Mouse (Mus musculus) intestine, embryonic 16.5 days (tissue): ENCODE data around the gene Tcf12. TPM values are rescaled to one million over a fixed set of nuclear protein-coding genes. Genes with fewer than 3 reads are reported as not detected.
A peak's percentile ranks its signal among the peaks of the same experiment; 100 is the strongest.

Experiments
- ATAC-seq: fragments of 200-750 bp; cut with Nextera tagmentation; 2 replicates; pipeline ENCODE4 v1.8.0; 2017; ENCODE audit warnings: moderate TSS enrichment, moderate library complexity
- H3K27ac ChIP-seq: fragments of 300-500 bp; sonication (generic); 2 replicates; pipeline ENCODE4 v1.5.1; 2014; ENCODE audit warnings: mild to moderate bottlenecking, low read length
- H3K27me3 ChIP-seq: fragments of 300-500 bp; sonication (generic); replicated peaks from 2 replicates; pipeline ENCODE4 v1.6.1; 2014; ENCODE audit warnings: low read length, control low read depth, mixed read lengths; ENCODE audit not compliant: control insufficient read depth, insufficient read depth
- H3K36me3 ChIP-seq: fragments of 300-500 bp; sonication (generic); 2 replicates; pipeline ENCODE4 v1.6.1; 2014; ENCODE audit warnings: low read length, control low read depth; ENCODE audit not compliant: control insufficient read depth, insufficient read depth
- H3K4me1 ChIP-seq: fragments of 300-500 bp; sonication (generic); 2 replicates; pipeline ENCODE4 v1.6.1; 2014; ENCODE audit warnings: low read length, control low read depth, mixed read lengths; ENCODE audit not compliant: control insufficient read depth, insufficient read depth
- H3K4me2 ChIP-seq: fragments of 300-500 bp; sonication (generic); 2 replicates; pipeline ENCODE4 v1.6.1; 2014; ENCODE audit warnings: low read depth, low read length, control low read depth
- H3K4me3 ChIP-seq: fragments of 300-500 bp; sonication (generic); 2 replicates; pipeline ENCODE4 v1.5.1; 2014; ENCODE audit warnings: mild to moderate bottlenecking, low read length
- H3K9ac ChIP-seq: fragments of 300-500 bp; sonication (generic); 2 replicates; pipeline ENCODE4 v1.6.1; 2014; ENCODE audit warnings: low read depth, low read length
- H3K9me3 ChIP-seq: fragments of 300-500 bp; sonication (generic); 2 replicates; pipeline ENCODE4 v1.6.1; 2016; ENCODE audit warnings: low read length, control low read depth; ENCODE audit not compliant: control insufficient read depth
- WGBS: fragments of 180-500 bp; shearing (Covaris S2); extraction: QIAGEN DNeasy Blood & Tissue Kit; methylation state at CpG from one replicate; pipeline ENCODE4 v1.1.7; 2014; 5-methylcytosine and 5-hydroxymethylcytosine counted together
- polyA plus RNA-seq: library from polyadenylated mRNA; unstranded; fragments of >200 nt; fragmentation: Nextera tagmentation; extraction: Ambion mirVana; gene quantifications from 2 replicates; pipeline ENCODE4 v1.2.1, GENCODE M21; 2015

Tcf12 gene
- polyA plus RNA-seq, 1 experiment from 2014 or later = 26.0 TPM

- H3K9ac ChIP-seq = no peak overlapping the region
- no peak overlapping the region for H3K4me2 ChIP-seq
- WGBS = 90% methylated on average over 4 of the region's 4 CpGs
- H3K4me1 ChIP-seq = no peaks in the 10 kb centered on the region
- H3K4me3 ChIP-seq = no peak overlapping the region
- no peaks in the 10 kb centered on the region for H3K36me3 ChIP-seq
- no peak for ATAC-seq
- H3K27ac ChIP-seq = no peak overlapping the region
- no peaks in the 10 kb centered on the region for H3K27me3 ChIP-seq
- no peaks in the 10 kb centered on the region for H3K9me3 ChIP-seq
Observed at GRCm38 (mm10) chr9:71830994-71831393, 280.7 kb downstream of the Tcf12 start.

- Histone ChIP-seq H3K27me3 (no peaks in the 10 kb centered on the region), H3K4me2 (no peak overlapping the region), H3K4me3 (no peak overlapping the region), H3K36me3 (no peaks in the 10 kb centered on the region), H3K4me1 (0 out of 2 replicates have a peak, but pooled peaks cover 3% of the 10 kb centered on the region), H3K9me3 (no peaks in the 10 kb centered on the region), H3K9ac (no peak overlapping the region), H3K27ac (no peak overlapping the region)
- WGBS = 84% methylated on average over 5 of the region's 5 CpGs
- no peak for ATAC-seq
Observed at GRCm38 (mm10) chr9:71830365-71830764, 281.3 kb downstream of the Tcf12 start.

GRCm38 (mm10) chr9:71829753-71830152, 281.9 kb downstream of the Tcf12 start:
- no peaks in the 10 kb centered on the region for H3K27me3 ChIP-seq
- 0 out of 2 replicates have a peak, but pooled peaks cover 3% of the 10 kb centered on the region for H3K4me1 ChIP-seq
- ATAC-seq = no peak
- H3K27ac ChIP-seq = no peak overlapping the region
- no peaks in the 10 kb centered on the region for H3K9me3 ChIP-seq
- H3K36me3 ChIP-seq = no peaks in the 10 kb centered on the region
- H3K4me3 ChIP-seq = no peak overlapping the region
- 86% methylated on average over 3 of the region's 3 CpGs for WGBS
- H3K9ac ChIP-seq = no peak overlapping the region
- H3K4me2 ChIP-seq = no peak overlapping the region

- 0 out of 2 replicates have a peak, but pooled peaks cover 3% of the 10 kb centered on the region for H3K4me1 ChIP-seq
- H3K36me3 ChIP-seq = no peaks in the 10 kb centered on the region
- H3K27ac ChIP-seq = no peak overlapping the region
- no peak overlapping the region for H3K4me2 ChIP-seq
- H3K9me3 ChIP-seq = no peaks in the 10 kb centered on the region
- H3K9ac ChIP-seq = no peak overlapping the region
- H3K4me3 ChIP-seq = no peak overlapping the region
- 48% methylated on average over 6 of the region's 6 CpGs for WGBS
- ATAC-seq = no peak
- no peaks in the 10 kb centered on the region for H3K27me3 ChIP-seq
Observed at GRCm38 (mm10) chr9:71829137-71829536, 282.5 kb downstream of the Tcf12 start.

- H3K4me2 ChIP-seq = no peak overlapping the region
- no peaks in the 10 kb centered on the region for H3K36me3 ChIP-seq
- no peak overlapping the region for H3K27ac ChIP-seq
- H3K4me1 ChIP-seq = 0 out of 2 replicates have a peak, but pooled peaks cover 3% of the 10 kb centered on the region
- 90% methylated on average over 5 of the region's 5 CpGs for WGBS
- H3K9ac ChIP-seq = no peak overlapping the region
- H3K4me3 ChIP-seq = no peak overlapping the region
- H3K27me3 ChIP-seq = no peaks in the 10 kb centered on the region
- no peaks in the 10 kb centered on the region for H3K9me3 ChIP-seq
- no peak for ATAC-seq
Observed at GRCm38 (mm10) chr9:71827371-71827770, 284.3 kb downstream of the Tcf12 start.

- Histone ChIP-seq H3K4me3 (no peak overlapping the region), H3K36me3 (no peaks in the 10 kb centered on the region), H3K9ac (no peak overlapping the region), H3K4me1 (0 out of 2 replicates have a peak, but pooled peaks cover 3% of the 10 kb centered on the region), H3K9me3 (no peaks in the 10 kb centered on the region), H3K27me3 (no peaks in the 10 kb centered on the region), H3K27ac (no peak overlapping the region), H3K4me2 (0 out of 2 replicates have a peak overlapping the region, but pooled peaks have one; percentile 16)
- ATAC-seq = no peak
- 62% methylated on average over 12 of the region's 12 CpGs for WGBS
Observed at GRCm38 (mm10) chr9:71826040-71826525, 285.6 kb downstream of the Tcf12 start.

- H3K9me3 ChIP-seq = no peaks in the 10 kb centered on the region
- no peak for ATAC-seq
- no peaks in the 10 kb centered on the region for H3K36me3 ChIP-seq
- no peak overlapping the region for H3K4me2 ChIP-seq
- no peak overlapping the region for H3K9ac ChIP-seq
- H3K27me3 ChIP-seq = no peaks in the 10 kb centered on the region
- WGBS = 60% methylated on average over 3 of the region's 3 CpGs
- 0 out of 2 replicates have a peak, but pooled peaks cover 3% of the 10 kb centered on the region for H3K4me1 ChIP-seq
- no peak overlapping the region for H3K4me3 ChIP-seq
- H3K27ac ChIP-seq = no peak overlapping the region
Observed at GRCm38 (mm10) chr9:71822003-71822402, 289.7 kb downstream of the Tcf12 start.

GRCm38 (mm10) chr9:71818453-71818852, 293.2 kb downstream of the Tcf12 start:
- WGBS = 91% methylated on average over 7 of the region's 7 CpGs

GRCm38 (mm10) chr9:71816121-71816520, 295.6 kb downstream of the Tcf12 start:
- no peak for ATAC-seq
- 59% methylated on average over 3 of the region's 3 CpGs for WGBS
- no peaks in the 10 kb centered on the region for H3K27me3 ChIP-seq
- H3K9me3 ChIP-seq = no peaks in the 10 kb centered on the region
- no peak overlapping the region for H3K4me3 ChIP-seq
- no peak overlapping the region for H3K27ac ChIP-seq
- no peaks in the 10 kb centered on the region for H3K36me3 ChIP-seq
- no peaks in the 10 kb centered on the region for H3K4me1 ChIP-seq
- H3K9ac ChIP-seq = no peak overlapping the region
- H3K4me2 ChIP-seq = no peak overlapping the region

More at GRCm38 (mm10) chr9:71818453-71818852, 293.2 kb downstream of the Tcf12 start:
- Histone ChIP-seq H3K4me2 (no peak overlapping the region), H3K36me3 (no peaks in the 10 kb centered on the region), H3K9ac (no peak overlapping the region), H3K27me3 (no peaks in the 10 kb centered on the region), H3K27ac (no peak overlapping the region), H3K4me3 (no peak overlapping the region), H3K4me1 (no peaks in the 10 kb centered on the region), H3K9me3 (no peaks in the 10 kb centered on the region)
- ATAC-seq = no peak

- ATAC-seq = no peak
- Histone ChIP-seq H3K27me3 (no peaks in the 10 kb centered on the region), H3K4me2 (no peak overlapping the region), H3K4me1 (no peaks in the 10 kb centered on the region), H3K9ac (no peak overlapping the region), H3K9me3 (no peaks in the 10 kb centered on the region), H3K36me3 (no peaks in the 10 kb centered on the region), H3K27ac (no peak overlapping the region), H3K4me3 (no peak overlapping the region)
- 74% methylated on average over 3 of the region's 3 CpGs for WGBS
Observed at GRCm38 (mm10) chr9:71813565-71813964, 298.1 kb downstream of the Tcf12 start.
